Comparison of ENCODE assay signal across 8 mouse cellular contexts in the genomic region with DNA sequence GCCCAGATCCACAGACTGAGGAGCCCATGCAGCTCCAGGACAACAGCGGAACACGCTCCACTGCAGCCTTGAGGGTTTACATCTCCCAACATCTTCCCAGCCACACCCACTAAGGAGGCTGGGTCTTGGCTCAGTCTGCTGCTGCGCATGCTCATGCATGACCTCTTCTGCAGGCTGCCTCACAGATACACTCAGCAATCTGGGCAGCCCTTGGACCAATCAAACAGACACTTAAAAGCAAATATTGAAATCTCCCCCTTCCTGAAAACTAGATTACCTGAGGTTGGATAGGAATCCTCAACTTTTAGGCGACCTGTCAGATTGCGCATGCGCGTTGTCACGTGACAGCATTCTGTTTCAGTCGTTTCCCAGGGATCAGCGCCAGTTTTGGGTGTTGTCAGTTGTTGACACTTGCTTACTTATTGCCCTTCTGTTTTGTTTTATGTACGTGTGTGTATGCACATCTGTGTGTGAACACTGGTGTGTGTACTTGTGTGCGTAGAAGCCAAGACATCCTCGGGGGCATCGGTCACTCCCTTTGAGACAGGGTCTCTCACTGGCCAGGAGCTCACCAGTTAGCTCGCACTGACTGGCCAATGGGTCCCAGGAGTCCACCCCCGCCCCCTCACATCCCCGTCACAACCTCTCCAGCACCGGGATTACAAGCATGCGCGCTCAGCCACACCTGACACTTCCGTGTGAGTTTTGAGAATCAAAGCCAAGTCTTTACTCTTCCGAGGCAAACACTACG. TPM values are rescaled to one million over a fixed set of nuclear protein-coding genes. Genes with fewer than 3 reads are reported as not detected.
DNase-seq lines count a peak whose midpoint lies in the region; ATAC-seq and TF ChIP-seq lines count a peak whose summit lies in the region.

No protein-coding gene starts in this region.

- H3K9ac ChIP-seq in embryonic facial prominence, embryonic 12.5 days: peak overlapping the region; percentile 7; the same call in 1 of the 2 replicates
- H3K9ac ChIP-seq in intestine, postnatal 0 days (ENCODE audit: low read depth, low read length): no peak overlapping the region

- no peak for ATAC-seq in cerebellum, adult (ENCODE audit: insufficient number of reproducible peaks, low FRiP score, low TSS enrichment)
- 0 out of 2 replicates have a peak, but pooled peaks have one; percentile 50 for ATAC-seq in embryonic facial prominence, embryonic 12.5 days (ENCODE audit: insufficient number of reproducible peaks, insufficient read depth, low FRiP score, low TSS enrichment)
- ATAC-seq in intestine, postnatal 0 days: peak; percentile 50

- WGBS in embryonic facial prominence, embryonic 12.5 days: 68% methylated on average over 23 of the region's 23 CpGs
- WGBS in intestine, postnatal 0 days: 51% methylated on average over 23 of the region's 23 CpGs

- H3K27me3 ChIP-seq in embryonic facial prominence, embryonic 12.5 days: no peaks in the 10 kb centered on the region
- H3K27me3 ChIP-seq in intestine, postnatal 0 days (replicated peaks; ENCODE audit: control insufficient read depth, insufficient read depth, low read length): no peaks in the 10 kb centered on the region
- peaks cover 52% of the 10 kb centered on the region for H3K27me3 ChIP-seq in megakaryocyte, embryonic 14.5 days (replicated peaks)

- H3K27ac ChIP-seq in embryonic facial prominence, embryonic 12.5 days: no peak overlapping the region
- H3K27ac ChIP-seq in intestine, postnatal 0 days (ENCODE audit: low read depth, low read length): no peak overlapping the region

- H3K4me2 ChIP-seq in embryonic facial prominence, embryonic 12.5 days (replicated peaks): peak overlapping the region; percentile 32
- peak overlapping the region; percentile 44 for H3K4me2 ChIP-seq in intestine, postnatal 0 days (replicated peaks; ENCODE audit: low read depth)

- 0 out of 2 replicates have a peak, but pooled peaks cover 6% of the 10 kb centered on the region for H3K4me1 ChIP-seq in embryonic facial prominence, embryonic 12.5 days
- no peaks in the 10 kb centered on the region for H3K4me1 ChIP-seq in intestine, postnatal 0 days (replicated peaks; ENCODE audit: control insufficient read depth, insufficient read depth, low read length)
- peaks cover 31% of the 10 kb centered on the region for H3K4me1 ChIP-seq in megakaryocyte, embryonic 14.5 days

- TF ChIP-seq CTCF in intestine, postnatal 0 days (IDR thresholded peaks at IDR 0.05; ENCODE audit: low read depth): no peak

- H3K4me3 ChIP-seq in embryonic facial prominence, embryonic 12.5 days: peak overlapping the region; percentile 25
- H3K4me3 ChIP-seq in intestine, postnatal 0 days (ENCODE audit: low read depth, low read length): 0 out of 2 replicates have a peak overlapping the region, but pooled peaks have one; percentile 7
- H3K4me3 ChIP-seq in megakaryocyte, embryonic 14.5 days (replicated peaks): peak overlapping the region; percentile 92

- H3K36me3 ChIP-seq in embryonic facial prominence, embryonic 12.5 days: no peaks in the 10 kb centered on the region
- H3K36me3 ChIP-seq in intestine, postnatal 0 days (ENCODE audit: control insufficient read depth, insufficient read depth): no peaks in the 10 kb centered on the region
- H3K36me3 ChIP-seq in megakaryocyte, embryonic 14.5 days (replicated peaks; ENCODE audit: low read length): no peaks in the 10 kb centered on the region

- DNase-seq in cerebellum, adult 11 months: peak; percentile 62
- peak; percentile 78 to 84 for DNase-seq in heart, adult 18-20 months
- peak; percentile 56 to 65 for DNase-seq in left cerebral cortex, postnatal 25 days (ENCODE audit: low spot score in 2 of 2)
- DNase-seq in right cerebral cortex, adult 2 months (ENCODE audit: low spot score in 2 of 2): peak; percentile 60 to 77

- no peaks in the 10 kb centered on the region for H3K9me3 ChIP-seq in embryonic facial prominence, embryonic 12.5 days
- no peaks in the 10 kb centered on the region for H3K9me3 ChIP-seq in intestine, postnatal 0 days (ENCODE audit: control insufficient read depth)
- no peaks in the 10 kb centered on the region for H3K9me3 ChIP-seq in megakaryocyte, embryonic 14.5 days

- intact Hi-C loops in left cerebral cortex, postnatal 25 days (cut with DNase I): no loop called here

RNA-seq across cellular contexts. Expression of a gene that starts 8.9 kb away (rescaled TPM):
- 54.1 and 57.6 TPM in 2 replicates for polyA plus RNA-seq in embryonic facial prominence, embryonic 12.5 days (2016; fragmentation: Nextera tagmentation; extraction: Ambion mirVana)
- total RNA-seq in heart, adult 18-20 months (2021): 100 to 1,000 TPM in 1 of 2 experiments, 10 to 100 TPM in 1; 91.3 to 110 TPM
- 71.6 and 79.0 TPM in 2 replicates for polyA plus RNA-seq in intestine, postnatal 0 days (2015; fragmentation: Nextera tagmentation; extraction: Ambion mirVana)
- 100 to 1,000 TPM; 232 to 233 TPM for total RNA-seq in left cerebral cortex, postnatal 25 days (2021)
- 44.2 and 58.6 TPM in 2 replicates for polyA plus RNA-seq in megakaryocyte, embryonic 14.5 days (2012; ENCODE audit: insufficient read depth, low replicate concordance)

RNA-seq across cellular contexts. Expression of a gene that starts 30.4 kb away (rescaled TPM):
- 10.5 and 11.6 TPM in 2 replicates for polyA plus RNA-seq in embryonic facial prominence, embryonic 12.5 days (2016; fragmentation: Nextera tagmentation; extraction: Ambion mirVana)
- under 1 TPM; 0.17 to 0.21 TPM for total RNA-seq in heart, adult 18-20 months (2021)
- 1.5 and 1.8 TPM in 2 replicates for polyA plus RNA-seq in intestine, postnatal 0 days (2015; fragmentation: Nextera tagmentation; extraction: Ambion mirVana)
- total RNA-seq in left cerebral cortex, postnatal 25 days (2021): 1 to 10 TPM in 1 of 2 experiments, under 1 TPM in 1; 0.98 to 1.4 TPM
- 1.7 and 4.3 TPM in 2 replicates for polyA plus RNA-seq in megakaryocyte, embryonic 14.5 days (2012; ENCODE audit: insufficient read depth, low replicate concordance)

RNA-seq across cellular contexts. Expression of a gene that starts 30.4 kb away (rescaled TPM):
- polyA plus RNA-seq in embryonic facial prominence, embryonic 12.5 days (2016; fragmentation: Nextera tagmentation; extraction: Ambion mirVana): 20.3 and 20.9 TPM in 2 replicates
- total RNA-seq in heart, adult 18-20 months (2021): 10 to 100 TPM; 54.9 to 56.9 TPM
- polyA plus RNA-seq in intestine, postnatal 0 days (2015; fragmentation: Nextera tagmentation; extraction: Ambion mirVana): 3.8 and 4.5 TPM in 2 replicates
- total RNA-seq in left cerebral cortex, postnatal 25 days (2021): 10 to 100 TPM; 32.1 to 40.9 TPM
- 0.85 TPM in 1 of 2 replicates, not detected in the other for polyA plus RNA-seq in megakaryocyte, embryonic 14.5 days (2012; ENCODE audit: insufficient read depth, low replicate concordance)

RNA-seq across cellular contexts. Expression of a gene that starts 41.1 kb away (rescaled TPM):
- polyA plus RNA-seq in embryonic facial prominence, embryonic 12.5 days (2016; fragmentation: Nextera tagmentation; extraction: Ambion mirVana): 343 and 361 TPM in 2 replicates
- 10 to 100 TPM; 62.5 to 71.7 TPM for total RNA-seq in heart, adult 18-20 months (2021)
- polyA plus RNA-seq in intestine, postnatal 0 days (2015; fragmentation: Nextera tagmentation; extraction: Ambion mirVana): 162 and 174 TPM in 2 replicates
- 10 to 100 TPM; 72.1 to 79.0 TPM for total RNA-seq in left cerebral cortex, postnatal 25 days (2021)
- 41.8 and 111 TPM in 2 replicates for polyA plus RNA-seq in megakaryocyte, embryonic 14.5 days (2012; ENCODE audit: insufficient read depth, low replicate concordance)

RNA-seq across cellular contexts. Expression of a gene that starts 48.8 kb away (rescaled TPM):
- polyA plus RNA-seq in embryonic facial prominence, embryonic 12.5 days (2016; fragmentation: Nextera tagmentation; extraction: Ambion mirVana): 0.28 and 0.52 TPM in 2 replicates
- total RNA-seq in heart, adult 18-20 months (2021): not detected
- 9.9 and 11.4 TPM in 2 replicates for polyA plus RNA-seq in intestine, postnatal 0 days (2015; fragmentation: Nextera tagmentation; extraction: Ambion mirVana)
- under 1 TPM; 0.14 to 0.18 TPM for total RNA-seq in left cerebral cortex, postnatal 25 days (2021)
- polyA plus RNA-seq in megakaryocyte, embryonic 14.5 days (2012; ENCODE audit: insufficient read depth, low replicate concordance): not detected in 2 replicates

Comparison
In these comparisons a context has a peak if more than half of its experiments do, and no peak if none do; other contexts are left out.
1. H3K4me3 ChIP-seq: peak in every context shown above with its lines; median percentile 92 in megakaryocyte, embryonic 14.5 days; 25 in embryonic facial prominence, embryonic 12.5 days; 7 in intestine, postnatal 0 days.